Comparison of ENCODE assay signal across 8 mouse cellular contexts in genomic region chr11:115403338-115404124, GRCm38 (mm10). TPM values are rescaled to one million over a fixed set of nuclear protein-coding genes. Genes with fewer than 3 reads are reported as not detected.
A peak's percentile ranks its signal among the peaks of the same experiment; 100 is the strongest.
DNase-seq lines count a peak whose midpoint lies in the region; ATAC-seq lines count a peak whose summit lies in the region.

Gene Mrpl58, plus strand, starts transcription at chr11:115403752.

- DNase-seq in T-cell, adult 2 months (ENCODE audit: low spot score) = peak; percentile 81
- peak; percentile 93 to 94 for DNase-seq in cerebellum, postnatal 14 days
- peak; percentile 80 for DNase-seq in frontal cortex, postnatal 25 days (ENCODE audit: low spot score in 2 of 2)
- peak; percentile 78 to 92 for DNase-seq in layer of hippocampus, postnatal 25 days (ENCODE audit: extremely low spot score in 1 of 2, low spot score in 1 of 2)
- DNase-seq in lung, postnatal 25 days (ENCODE audit: low spot score) = peak; percentile 85
- DNase-seq in retina, adult 2 months (ENCODE audit: low read depth, low spot score) = peak; percentile 75
- peak; percentile 89 for DNase-seq in thymus, postnatal 25 days

- peak within 1 kb of the TSS; percentile 95 for H3K27ac ChIP-seq in hindbrain, embryonic 13.5 days

- no peaks in the 10 kb centered on the region for H3K27me3 ChIP-seq in hindbrain, embryonic 13.5 days

- no peaks in the 10 kb centered on the region for H3K9me3 ChIP-seq in hindbrain, embryonic 13.5 days

- peak; percentile 88 for ATAC-seq in hindbrain, embryonic 13.5 days (ENCODE audit: low FRiP score)

- peak within 1 kb of the TSS; percentile 93 for H3K9ac ChIP-seq in hindbrain, embryonic 13.5 days

- 4% methylated on average over 50 of the region's 50 CpGs for WGBS in hindbrain, embryonic 13.5 days

- peak within 1 kb of the TSS; percentile 74 for H3K4me3 ChIP-seq in hindbrain, embryonic 13.5 days

- peaks cover 30% of the 10 kb centered on the region for H3K36me3 ChIP-seq in hindbrain, embryonic 13.5 days

- H3K4me2 ChIP-seq in hindbrain, embryonic 13.5 days = peak within 1 kb of the TSS; percentile 71

- H3K4me1 ChIP-seq in hindbrain, embryonic 13.5 days (replicated peaks) = peaks cover 45% of the 10 kb centered on the region

RNA-seq across cellular contexts. Expression of gene Mrpl58, which starts in this region (rescaled TPM):
- 196 and 205 TPM in 2 replicates for polyA plus RNA-seq in hindbrain, embryonic 13.5 days (2015; fragmentation: Nextera tagmentation; extraction: Ambion mirVana)
- 100 to 1,000 TPM; 102 to 103 TPM for total RNA-seq in layer of hippocampus, postnatal 25 days (2021)

Comparison
In these comparisons a context has a peak if more than half of its experiments do, and no peak if none do; other contexts are left out.
1. Peak in every context shown above with its lines: DNase-seq, ATAC-seq, H3K4me3 ChIP-seq and H3K27ac ChIP-seq.